Mouse (Mus musculus) kidney, adult 2 months (tissue): ENCODE data around the gene Hlf. TPM values are rescaled to one million over a fixed set of nuclear protein-coding genes. Genes with fewer than 3 reads are reported as not detected.
A peak's percentile ranks its signal among the peaks of the same experiment; 100 is the strongest.

Experiments
- DNase-seq: peaks from one replicate; pipeline ENCODE4 v3.0.0; 2021
- H3K27ac ChIP-seq: fragments of 200-500 bp; 2 replicates; pipeline ENCODE4 v1.5.1; 2012; ENCODE audit warnings: low read depth, low read length, control low read depth, inconsistent platforms; ENCODE audit not compliant: insufficient read depth
- H3K27me3 ChIP-seq: fragments of 200-500 bp; replicated peaks from 2 replicates; pipeline ENCODE4 v1.6.1; 2012; ENCODE audit warnings: mild to moderate bottlenecking, moderate library complexity, low read length, inconsistent platforms; ENCODE audit not compliant: control insufficient read depth, insufficient read depth
- H3K36me3 ChIP-seq: fragments of 200-500 bp; 2 replicates; pipeline ENCODE4 v1.6.1; 2012; ENCODE audit warnings: mild to moderate bottlenecking, moderate library complexity, low read length, inconsistent platforms; ENCODE audit not compliant: control insufficient read depth, insufficient read depth
- H3K4me1 ChIP-seq: fragments of 200-500 bp; 2 replicates; pipeline ENCODE4 v1.6.1; 2011; ENCODE audit warnings: low read length; ENCODE audit not compliant: control insufficient read depth, insufficient read depth
- H3K4me3 ChIP-seq: fragments of 200-500 bp; 2 replicates; pipeline ENCODE4 v1.5.1; 2011; ENCODE audit warnings: mild to moderate bottlenecking, low read depth, low read length, control low read depth; ENCODE audit not compliant: insufficient read depth
- CTCF ChIP-seq: fragments of 200-500 bp; conservative IDR thresholded peaks from 2 replicates; pipeline ENCODE4 v1.5.1; 2011; ENCODE audit warnings: low read depth, mild to moderate bottlenecking, control low read depth, low read length, moderate library complexity, mixed read lengths; ENCODE audit not compliant: insufficient read depth, insufficient read length
- POLR2A ChIP-seq: fragments of 200-500 bp; IDR thresholded peaks from one replicate; pipeline ENCODE4 v1.6.1; 2011; ENCODE audit warnings: low read depth, low read length, control low read depth
- WGBS: fragments of 180-500 bp; shearing (Covaris S2); methylation state at CpG from one replicate; pipeline ENCODE4 v1.1.7; 2018; 5-methylcytosine and 5-hydroxymethylcytosine counted together
- polyA plus RNA-seq: library from polyadenylated mRNA; depleted of rRNA; stranded (reverse); fragments of >200 nt; gene quantifications from 2 replicates; pipeline ENCODE4 v1.2.3, GENCODE M21; 2012; rRNA removed

The Hlf gene
- polyA plus RNA-seq, 1 experiment: 36.5 TPM

DNA sequence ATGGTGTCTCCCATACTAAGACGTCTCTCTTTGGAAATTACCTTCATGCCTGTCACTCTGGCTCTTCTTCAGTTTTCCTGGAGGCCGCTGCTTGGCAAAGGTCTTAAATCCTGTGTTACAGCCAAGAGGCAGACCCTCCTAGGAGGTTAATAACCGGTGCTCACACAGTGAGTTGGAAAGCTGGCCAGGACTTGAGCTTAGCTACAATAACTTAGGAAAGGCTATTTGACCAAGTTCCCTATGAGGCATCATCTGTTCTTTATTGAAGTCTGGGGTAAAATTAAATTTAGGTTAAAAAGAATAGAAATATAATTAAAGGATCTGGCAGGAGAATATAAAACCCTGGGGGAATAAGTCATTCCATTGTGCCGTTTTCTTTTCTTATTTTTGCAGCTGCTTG is 99.5 kb downstream of the Hlf start:
- WGBS: 72% methylated on average over 4 of the region's 4 CpGs

DNA sequence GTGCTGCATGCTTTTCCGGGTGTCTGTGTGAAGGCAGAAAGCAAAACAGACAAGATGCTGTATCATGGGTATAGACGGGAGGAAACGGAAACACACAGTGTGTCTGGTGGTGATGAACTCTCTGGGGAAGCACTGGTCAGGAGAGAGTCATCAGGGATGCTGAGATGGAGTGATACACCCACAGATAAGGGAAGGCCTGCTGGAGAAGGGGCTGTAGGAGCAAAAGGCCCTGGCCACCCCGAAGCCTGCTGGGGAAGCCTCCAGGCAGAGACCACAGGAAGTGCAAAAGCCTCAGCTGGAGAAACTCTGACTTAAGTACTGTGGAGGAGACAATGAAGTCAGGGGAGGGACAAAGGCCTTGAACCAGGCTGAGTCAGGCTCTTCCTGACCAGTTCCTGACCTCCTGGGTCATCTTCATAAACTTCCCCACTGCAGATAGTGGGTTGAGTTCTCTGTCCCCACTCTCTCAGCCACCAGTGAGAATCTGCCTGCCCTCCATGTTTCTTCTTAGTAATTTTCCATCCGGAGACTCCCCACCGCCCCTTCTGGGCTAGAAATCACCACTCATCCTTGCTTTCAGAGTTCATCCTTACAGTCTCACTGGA is 104.0 kb downstream of the Hlf start:
- TF ChIP-seq POLR2A: no peak
- TF ChIP-seq CTCF: no peak
- DNase-seq: peak; percentile 11
- no peaks in the 10 kb centered on the region for H3K27me3 ChIP-seq
- no peaks in the 10 kb centered on the region for H3K36me3 ChIP-seq
- 83% methylated on average over 6 of the region's 6 CpGs for WGBS
- no peak overlapping the region for H3K27ac ChIP-seq
- no peak overlapping the region for H3K4me3 ChIP-seq
- H3K4me1 ChIP-seq: no peaks in the 10 kb centered on the region

More for the DNA sequence above, 99.5 kb downstream of the Hlf start:
- Histone ChIP-seq H3K36me3 (no peaks in the 10 kb centered on the region), H3K4me1 (no peaks in the 10 kb centered on the region), H3K4me3 (no peak overlapping the region), H3K27me3 (no peaks in the 10 kb centered on the region), H3K27ac (no peak overlapping the region)
- TF ChIP-seq CTCF: no peak
- TF ChIP-seq POLR2A: no peak
- DNase-seq: no peak

Other genes with a start within 250 kb of the Hlf start
- gene Gm45716, start 203.2 kb downstream of the Hlf start, polyA plus RNA-seq: 2.5 and 2.8 TPM in 2 replicates
- 27.6 and 29.1 TPM in 2 replicates for gene Mmd, start 141.4 kb downstream of the Hlf start, polyA plus RNA-seq
- gene Stxbp4, start 247.2 kb upstream of the Hlf start, polyA plus RNA-seq: 5.0 TPM in 2 replicates
- gene Cox11, start 247.3 kb upstream of the Hlf start, polyA plus RNA-seq: 13.6 and 15.6 TPM in 2 replicates